Mouse (Mus musculus) erythroblast, embryonic 14.5 days (primary cell): Measurements from ENCODE around the gene Tns1.

Experiments used
- GATA1 ChIP-seq: IDR thresholded peaks from 2 replicates; pipeline ENCODE4 v1.6.1; 2012; ENCODE audit warnings: low read length, inconsistent platforms, mixed read lengths
- TAL1 ChIP-seq: IDR thresholded peaks from 3 replicates; pipeline ENCODE4 v1.6.1; 2012; ENCODE audit warnings: low read length, inconsistent platforms, mixed read lengths

- TF ChIP-seq GATA1 (no peak), TAL1 (no peak)
Observed at GRCm38 (mm10) chr1:74017399-74018172, 106.7 kb downstream of the Tns1 start.
